Mouse (Mus musculus) stomach, postnatal 0 days (tissue): Measurements from ENCODE around the gene Ptma. TPM values are rescaled to one million over a fixed set of nuclear protein-coding genes. Genes with fewer than 3 reads are reported as not detected.

ENCODE experiments used
- ATAC-seq: fragments of 200-750 bp; cut with Nextera tagmentation; 2 replicates; pipeline ENCODE4 v1.8.0; 2017; ENCODE audit not compliant: low FRiP score, low TSS enrichment
- DNase-seq: peaks from one replicate; pipeline ENCODE4 v3.0.0-alpha.2; 2016; ENCODE audit warnings: low spot score
- H3K27ac ChIP-seq: fragments of 300-500 bp; sonication (generic); replicated peaks from 2 replicates; pipeline ENCODE4 v1.5.1; 2014; ENCODE audit warnings: mild to moderate bottlenecking, control low read depth
- H3K27me3 ChIP-seq: fragments of 300-500 bp; sonication (generic); 2 replicates; pipeline ENCODE4 v1.6.1; 2014; ENCODE audit warnings: low read length; ENCODE audit not compliant: control insufficient read depth, insufficient read depth
- H3K36me3 ChIP-seq: fragments of 300-500 bp; sonication (generic); 2 replicates; pipeline ENCODE4 v1.6.1; 2014; ENCODE audit warnings: low read length, mixed read lengths; ENCODE audit not compliant: control insufficient read depth, insufficient read depth
- H3K4me1 ChIP-seq: fragments of 300-500 bp; sonication (generic); replicated peaks from 2 replicates; pipeline ENCODE4 v1.6.1; 2014; ENCODE audit warnings: antibody characterized with exemption; ENCODE audit not compliant: control insufficient read depth, insufficient read depth
- H3K4me2 ChIP-seq: fragments of 300-500 bp; sonication (generic); replicated peaks from 2 replicates; pipeline ENCODE4 v1.6.1; 2014; ENCODE audit warnings: low read depth, mild to moderate bottlenecking, control low read depth, moderate library complexity
- H3K4me3 ChIP-seq: fragments of 300-500 bp; sonication (generic); 2 replicates; pipeline ENCODE4 v1.5.1; 2014; ENCODE audit warnings: low read depth, low read length, control low read depth
- H3K9ac ChIP-seq: fragments of 300-500 bp; sonication (generic); 2 replicates; pipeline ENCODE4 v1.6.1; 2014; ENCODE audit warnings: mild to moderate bottlenecking, low read length, control low read depth, mixed read lengths
- H3K9me3 ChIP-seq: fragments of 300-500 bp; sonication (generic); 2 replicates; pipeline ENCODE4 v1.6.1; 2016; ENCODE audit warnings: low read length; ENCODE audit not compliant: control insufficient read depth
- CTCF ChIP-seq: IDR thresholded peaks from 2 replicates; pipeline ENCODE4 v1.5.1; 2016; ENCODE audit warnings: antibody characterized with exemption, low read depth, mild to moderate bottlenecking, moderate library complexity
- EP300 ChIP-seq: optimal IDR thresholded peaks from 2 replicates; pipeline ENCODE3; 2016; ENCODE audit warnings: antibody characterized with exemption
- WGBS: fragments of 180-500 bp; shearing (Covaris S2); extraction: QIAGEN DNeasy Blood & Tissue Kit; methylation state at CpG from one replicate; pipeline ENCODE4 v1.1.7; 2014; 5-methylcytosine and 5-hydroxymethylcytosine counted together
- polyA plus RNA-seq: library from polyadenylated mRNA; unstranded; fragments of >200 nt; fragmentation: Nextera tagmentation; extraction: Ambion mirVana; gene quantifications from 2 replicates; pipeline ENCODE4 v1.2.1, GENCODE M21; 2015

Gene Ptma
- polyA plus RNA-seq, 1 experiment from 2014 or later: 1,585 TPM

DNA sequence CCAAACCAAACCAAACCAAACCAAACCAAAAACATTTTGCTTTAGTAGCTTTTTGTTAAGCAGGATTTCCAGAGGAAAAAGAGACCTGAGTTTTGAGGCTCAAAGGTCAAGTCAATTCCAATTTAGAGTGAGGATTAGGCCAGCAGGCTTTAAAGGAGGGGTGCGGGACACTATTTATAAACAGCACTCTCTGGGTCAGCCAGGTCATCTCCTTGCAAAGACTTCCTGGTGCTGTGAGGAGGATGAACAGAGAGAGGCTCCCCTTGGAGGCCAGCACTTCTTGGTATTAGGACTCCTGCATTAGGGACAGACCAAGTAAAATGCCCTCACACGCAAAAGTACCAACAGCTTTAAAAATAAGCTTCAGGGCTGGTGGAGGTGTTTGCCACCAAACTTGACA lies 25.4 kb downstream of the Ptma start:
- Histone ChIP-seq H3K36me3 (no peaks in the 10 kb centered on the region), H3K4me3 (no peak overlapping the region), H3K9ac (no peak overlapping the region), H3K4me2 (no peak overlapping the region), H3K27ac (no peak overlapping the region), H3K27me3 (no peaks in the 10 kb centered on the region), H3K4me1 (no peaks in the 10 kb centered on the region), H3K9me3 (no peaks in the 10 kb centered on the region)
- TF ChIP-seq EP300 (no peak), CTCF (no peak)
- WGBS: 48% methylated on average over 2 of the region's 2 CpGs
- DNase-seq (no peak), ATAC-seq (no peak)

DNA sequence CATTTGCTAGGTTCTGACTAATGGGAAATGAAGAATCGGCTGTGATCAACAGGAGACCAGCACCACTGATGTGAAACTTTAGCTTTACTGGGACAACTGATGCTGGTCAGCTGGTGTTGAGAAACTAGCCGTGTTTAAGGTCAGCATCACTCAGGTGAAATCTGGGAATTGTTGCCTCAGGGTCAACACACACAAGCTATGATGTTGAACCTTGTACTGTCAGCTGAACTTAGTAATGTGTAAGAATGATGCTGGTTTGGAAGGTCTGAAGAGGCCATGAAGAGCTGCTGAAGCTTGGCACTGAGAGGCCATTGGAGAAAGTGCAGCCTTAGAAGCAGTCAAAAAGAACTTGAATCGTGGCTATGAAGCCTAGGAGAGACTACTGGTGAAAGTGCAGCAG lies 29.1 kb downstream of the Ptma start:
- TF ChIP-seq EP300 (no peak), CTCF (no peak)
- H3K9me3 ChIP-seq: no peaks in the 10 kb centered on the region
- H3K4me2 ChIP-seq: no peak overlapping the region
- H3K36me3 ChIP-seq: no peaks in the 10 kb centered on the region; the same call in 1 of the 2 replicates
- DNase-seq (no peak), ATAC-seq (no peak)
- H3K4me3 ChIP-seq: no peak overlapping the region
- no peak overlapping the region for H3K9ac ChIP-seq
- no peaks in the 10 kb centered on the region; the same call in 1 of the 2 replicates for H3K4me1 ChIP-seq
- no peak overlapping the region for H3K27ac ChIP-seq
- WGBS: 80% methylated on average over 3 of the region's 3 CpGs
- H3K27me3 ChIP-seq: no peaks in the 10 kb centered on the region

DNA sequence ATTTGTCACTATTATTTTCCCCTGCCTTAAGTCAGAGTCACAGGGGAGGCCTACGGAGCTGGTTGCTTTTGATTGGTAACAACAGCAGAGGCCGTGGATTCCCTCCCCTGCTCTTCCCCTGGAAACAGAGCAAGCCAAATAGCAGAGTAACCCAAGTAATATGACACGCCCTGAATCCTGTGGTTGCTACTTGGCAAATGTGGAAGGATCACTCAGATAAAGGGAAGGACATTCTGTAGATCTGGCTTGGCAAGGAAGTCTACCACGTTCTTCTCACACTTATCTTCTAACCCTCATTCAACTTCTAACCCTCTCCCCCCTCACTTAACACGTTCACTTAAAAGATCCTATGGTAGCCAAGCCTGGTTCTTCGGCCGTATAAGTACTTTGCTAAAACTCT lies 31.3 kb downstream of the Ptma start:
- H3K27ac ChIP-seq: no peak overlapping the region
- no peaks in the 10 kb centered on the region for H3K27me3 ChIP-seq
- H3K4me1 ChIP-seq: no peaks in the 10 kb centered on the region; the same call in 1 of the 2 replicates
- whole genome bisulfite sequencing: 54% methylated on average over 7 of the region's 7 CpGs
- H3K9me3 ChIP-seq: no peaks in the 10 kb centered on the region
- ATAC-seq (no peak), DNase-seq (no peak)
- H3K4me3 ChIP-seq: no peak overlapping the region
- H3K9ac ChIP-seq: no peak overlapping the region
- TF ChIP-seq EP300 (no peak), CTCF (no peak)
- no peak overlapping the region for H3K4me2 ChIP-seq
- no peaks in the 10 kb centered on the region; the same call in 1 of the 2 replicates for H3K36me3 ChIP-seq

DNA sequence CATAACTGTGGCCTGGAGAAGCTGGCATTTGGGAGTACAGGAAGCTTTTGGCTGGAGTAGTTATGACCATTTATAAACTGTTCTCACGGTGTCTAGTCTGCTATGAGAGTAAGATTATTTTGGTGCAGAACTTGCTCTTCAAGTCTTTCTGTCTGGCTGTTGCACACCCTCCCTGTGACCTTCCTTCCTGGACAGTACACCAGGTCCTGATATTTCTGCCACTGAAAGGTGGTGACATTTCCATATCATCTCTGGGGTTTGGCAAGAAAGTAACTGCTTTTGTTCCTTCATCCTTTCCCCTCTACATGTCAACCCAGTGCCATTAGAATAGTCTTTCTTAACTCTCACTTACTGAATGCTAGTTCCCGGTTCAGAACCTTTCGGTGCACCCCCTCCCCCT lies 32.7 kb downstream of the Ptma start:
- Histone ChIP-seq H3K9ac (no peak overlapping the region), H3K4me2 (no peak overlapping the region), H3K4me3 (no peak overlapping the region), H3K4me1 (no peaks in the 10 kb centered on the region; the same call in 1 of the 2 replicates), H3K9me3 (no peaks in the 10 kb centered on the region), H3K36me3 (no peaks in the 10 kb centered on the region; the same call in 1 of the 2 replicates), H3K27ac (no peak overlapping the region), H3K27me3 (no peaks in the 10 kb centered on the region)
- ATAC-seq (no peak), DNase-seq (no peak)
- WGBS: 81% methylated on average over 3 of the region's 3 CpGs
- no peak for TF ChIP-seq EP300
- no peak for TF ChIP-seq CTCF

DNA sequence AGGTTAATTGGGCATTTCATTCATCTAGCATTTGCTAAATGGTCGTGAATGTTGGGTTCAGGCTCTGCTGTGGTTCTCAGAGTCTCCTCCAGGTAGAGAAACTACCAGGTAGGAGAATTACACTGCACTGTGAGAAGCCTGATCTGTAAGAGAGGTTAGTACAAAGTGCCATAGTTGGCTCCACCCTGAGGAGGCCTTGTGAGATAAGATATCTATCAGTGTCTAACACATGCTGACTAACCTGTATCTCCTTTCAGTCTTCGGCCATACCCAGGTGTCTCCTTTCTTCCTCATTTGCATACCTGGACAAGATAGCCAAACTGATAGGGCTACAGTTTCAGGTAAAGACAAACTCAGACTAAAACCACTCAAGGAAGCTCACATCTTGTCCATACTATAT lies 36.1 kb downstream of the Ptma start:
- no peaks in the 10 kb centered on the region for H3K27me3 ChIP-seq
- no peak overlapping the region for H3K9ac ChIP-seq
- H3K27ac ChIP-seq: no peak overlapping the region
- WGBS: 75% methylated on average over 2 of the region's 2 CpGs
- ATAC-seq (no peak), DNase-seq (no peak)
- H3K4me1 ChIP-seq: no peaks in the 10 kb centered on the region; the same call in 1 of the 2 replicates
- no peaks in the 10 kb centered on the region for H3K9me3 ChIP-seq
- no peak overlapping the region for H3K4me3 ChIP-seq
- TF ChIP-seq EP300 (no peak), CTCF (no peak)
- H3K4me2 ChIP-seq: no peak overlapping the region
- H3K36me3 ChIP-seq: no peaks in the 10 kb centered on the region

DNA sequence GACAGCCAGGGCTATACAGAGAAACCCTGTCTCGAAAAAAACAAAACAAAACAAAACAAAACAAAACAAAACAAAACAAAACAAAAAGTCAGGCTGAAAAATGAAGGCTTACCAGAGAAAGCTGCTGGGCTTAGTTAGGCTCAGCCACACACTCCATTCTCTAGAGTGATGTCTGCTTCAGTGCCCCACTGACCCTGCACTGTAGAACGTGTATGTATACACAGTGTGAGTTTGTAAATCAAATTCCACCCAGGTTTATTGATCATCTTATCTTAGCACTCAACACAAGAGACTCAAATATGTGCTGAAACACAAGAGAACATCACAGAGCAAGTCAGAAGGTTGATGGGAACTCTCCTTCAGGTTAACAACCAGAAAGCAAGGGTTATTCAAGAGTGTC lies 41.9 kb downstream of the Ptma start:
- H3K36me3 ChIP-seq: no peaks in the 10 kb centered on the region; the same call in 1 of the 2 replicates
- no peak for ATAC-seq
- no peak for TF ChIP-seq CTCF
- TF ChIP-seq EP300: no peak

More for the DNA sequence above, 41.9 kb downstream of the Ptma start:
- Histone ChIP-seq H3K27ac (no peak overlapping the region), H3K4me2 (no peak overlapping the region), H3K4me1 (no peaks in the 10 kb centered on the region), H3K9me3 (no peaks in the 10 kb centered on the region), H3K9ac (no peak overlapping the region), H3K27me3 (no peaks in the 10 kb centered on the region), H3K4me3 (no peak overlapping the region)
- WGBS: 55% methylated on average over 2 of the region's 2 CpGs
- no peak for DNase-seq
